24 mouse cellular contexts compared by ENCODE assay signal in the genomic region with DNA sequence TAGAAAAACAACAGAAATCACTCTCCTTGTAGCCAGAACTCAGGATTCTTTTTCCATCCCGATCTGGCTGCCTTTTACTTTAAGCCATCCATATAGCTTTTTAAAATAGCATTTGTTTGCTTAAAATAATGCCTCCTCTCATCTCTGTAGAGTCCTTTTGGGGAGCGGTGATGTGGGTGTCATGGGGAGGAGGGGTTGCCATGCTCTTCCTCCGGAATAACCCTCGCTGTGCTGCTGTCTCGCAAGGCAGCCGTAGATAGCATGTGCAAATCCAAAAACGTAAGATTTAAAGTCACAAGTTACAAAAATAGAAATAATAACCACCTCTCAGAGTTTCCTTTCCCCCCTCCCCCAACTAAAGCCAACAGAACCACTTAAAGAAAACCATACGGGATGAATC. TPM values are rescaled to one million over a fixed set of nuclear protein-coding genes. Genes with fewer than 3 reads are reported as not detected.
DNase-seq lines count a peak whose midpoint lies in the region; ATAC-seq and TF ChIP-seq lines count a peak whose summit lies in the region.
"Had no signal": no experiment of that assay in that cellular context is flagged by ENCODE, and none has a peak within 500 bp of the region (broad histone marks: within the 10 kb centered on the region; RNA-seq: fewer than 3 reads in every experiment).

No protein-coding gene starts in this region.

- H3K9me3 ChIP-seq in kidney, embryonic 14.5 days (ENCODE audit: control insufficient read depth, low read length) = no peaks in the 10 kb centered on the region
- H3K9me3 ChIP-seq: embryonic facial prominence, embryonic 12.5 days; embryonic facial prominence, embryonic 15.5 days; heart, embryonic 10.5 days; heart, embryonic 13.5 days; hindbrain, embryonic 15.5 days had no signal

- no peak overlapping the region for H3K9ac ChIP-seq in kidney, embryonic 14.5 days (ENCODE audit: low read depth, low read length)
- H3K9ac ChIP-seq: embryonic facial prominence, embryonic 12.5 days; embryonic facial prominence, embryonic 15.5 days; forebrain, postnatal 0 days; heart, embryonic 13.5 days; hindbrain, embryonic 15.5 days had no signal

- no peaks in the 10 kb centered on the region for H3K36me3 ChIP-seq in kidney, embryonic 14.5 days (ENCODE audit: control insufficient read depth, insufficient read depth, low read length)
- H3K36me3 ChIP-seq: embryonic facial prominence, embryonic 12.5 days; embryonic facial prominence, embryonic 15.5 days; hindbrain, embryonic 15.5 days had no signal

- H3K4me2 ChIP-seq in kidney, embryonic 14.5 days (replicated peaks; ENCODE audit: low read depth, low read length) = no peak overlapping the region
- H3K4me2 ChIP-seq: embryonic facial prominence, embryonic 12.5 days; embryonic facial prominence, embryonic 15.5 days; heart, embryonic 13.5 days; hindbrain, embryonic 15.5 days had no signal

- H3K4me3 ChIP-seq in cortical plate, adult 2 months (ENCODE audit: insufficient read depth, low read length) = no peak overlapping the region
- no peak overlapping the region for H3K4me3 ChIP-seq in kidney, embryonic 14.5 days (ENCODE audit: low read length)
- H3K4me3 ChIP-seq: embryonic facial prominence, embryonic 12.5 days; embryonic facial prominence, embryonic 15.5 days; heart, adult 2 months; heart, embryonic 10.5 days; heart, embryonic 13.5 days; hindbrain, embryonic 15.5 days had no signal

- peak; percentile 37 to 61 for DNase-seq in left cerebral cortex, adult 9 months (ENCODE audit: low spot score in 2 of 2)
- no peak for DNase-seq in left cerebral cortex, adult 11 months (ENCODE audit: low spot score)
- DNase-seq in brain, adult 2 months (ENCODE audit: low read depth, low spot score) = peak; percentile 89
- no peak for DNase-seq in adipocyte (ENCODE audit: low spot score)
- DNase-seq: adrenal gland, adult 8-10 months; adrenal gland, postnatal 25 days; cerebellum, adult 18-20 months; cerebellum, adult 9-10 months; cerebellum, postnatal 14 days; forebrain, postnatal 0 days; gastrocnemius, postnatal 10 days; gastrocnemius, postnatal 36 days; heart, adult 2 months; heart, postnatal 14 days; heart, postnatal 4 days had no signal

- H3K4me1 ChIP-seq in cortical plate, adult 2 months (ENCODE audit: control insufficient read depth, insufficient read depth, low read length) = peaks cover 4% of the 10 kb centered on the region; the same call in 1 of the 2 replicates
- 0 out of 2 replicates have a peak, but pooled peaks cover 11% of the 10 kb centered on the region for H3K4me1 ChIP-seq in kidney, embryonic 14.5 days (ENCODE audit: control insufficient read depth, insufficient read depth, low read length)
- H3K4me1 ChIP-seq: embryonic facial prominence, embryonic 12.5 days; embryonic facial prominence, embryonic 15.5 days; heart, embryonic 10.5 days had no signal

- peak overlapping the region; percentile 70 for H3K27ac ChIP-seq in cortical plate, adult 2 months (ENCODE audit: insufficient read depth, low read length)
- H3K27ac ChIP-seq in kidney, embryonic 14.5 days (ENCODE audit: low read depth, low read length) = no peak overlapping the region
- H3K27ac ChIP-seq: embryonic facial prominence, embryonic 12.5 days; embryonic facial prominence, embryonic 15.5 days; heart, adult 2 months; heart, embryonic 10.5 days; heart, embryonic 13.5 days; hindbrain, embryonic 15.5 days had no signal

- no peaks in the 10 kb centered on the region for H3K27me3 ChIP-seq in kidney, embryonic 14.5 days (ENCODE audit: control insufficient read depth, insufficient read depth, low read length)
- H3K27me3 ChIP-seq: embryonic facial prominence, embryonic 12.5 days; embryonic facial prominence, embryonic 15.5 days; heart, embryonic 13.5 days; hindbrain, embryonic 15.5 days had no signal

- no peak for TF ChIP-seq POLR2A in cortical plate, adult 2 months (IDR thresholded peaks at IDR 0.05; ENCODE audit: extremely low read depth, insufficient read depth, low read length)

- 91% methylated on average over 8 of the region's 8 CpGs for WGBS in kidney, embryonic 14.5 days

- no peak for TF ChIP-seq CTCF in cortical plate, adult 2 months (IDR thresholded peaks at IDR 0.05; ENCODE audit: extremely low read depth, insufficient read depth, low read length)

- no peak for ATAC-seq in kidney, embryonic 14.5 days (ENCODE audit: low FRiP score, low TSS enrichment)
- ATAC-seq: CD4-positive, CD25-positive, alpha-beta regulatory T cell, adult 4 months; forebrain, embryonic 14.5 days; forebrain, postnatal 0 days had no signal

RNA-seq across cellular contexts. Expression of gene Dnajb12, which starts 37.9 kb away (rescaled TPM):
- 45.0 and 47.0 TPM in 2 replicates for polyA plus RNA-seq in cortical plate, adult 2 months (2012; rRNA removed)
- 24.6 and 36.0 TPM in 2 replicates for polyA plus RNA-seq in kidney, embryonic 14.5 days (2014; fragmentation: Nextera tagmentation; extraction: Ambion mirVana)

Comparison
In these comparisons a context has a peak if more than half of its experiments do, and no peak if none do; other contexts are left out.
1. DNase-seq: peak in left cerebral cortex, adult 9 months (2 of 2) and brain, adult 2 months (single experiment); none in left cerebral cortex, adult 11 months (single experiment) and adipocyte (single experiment).